Mouse (Mus musculus) frontal cortex, postnatal 36 days (tissue): Measurements from ENCODE around the gene Lpin1.

Experiments
- DNase-seq, 2 experiments: peaks; one replicate each; pipeline ENCODE4 v3.0.0; 2022; ENCODE audit warnings: low spot score in 2 of 2

Lpin1 gene

DNA sequence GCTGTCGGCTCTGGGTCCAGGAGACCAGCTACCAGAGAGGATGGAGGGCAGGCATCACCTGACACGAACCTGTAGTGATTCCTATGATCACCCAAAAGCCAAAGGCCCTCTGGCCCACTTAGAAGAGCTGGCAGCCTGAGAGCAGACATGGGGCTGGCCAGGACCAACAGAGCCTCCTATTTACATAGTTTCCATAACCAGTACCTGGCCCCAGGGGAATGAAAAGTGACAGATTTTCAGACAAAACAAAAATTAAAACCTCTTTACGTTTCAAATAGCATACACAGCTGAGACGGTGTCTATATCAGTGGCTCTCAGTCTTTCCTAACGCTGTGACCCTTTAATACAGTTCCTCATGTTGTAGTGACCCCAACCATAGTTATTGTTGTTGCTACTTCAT lies 83.9 kb downstream of the Lpin1 start:
- DNase-seq = no peak

DNA sequence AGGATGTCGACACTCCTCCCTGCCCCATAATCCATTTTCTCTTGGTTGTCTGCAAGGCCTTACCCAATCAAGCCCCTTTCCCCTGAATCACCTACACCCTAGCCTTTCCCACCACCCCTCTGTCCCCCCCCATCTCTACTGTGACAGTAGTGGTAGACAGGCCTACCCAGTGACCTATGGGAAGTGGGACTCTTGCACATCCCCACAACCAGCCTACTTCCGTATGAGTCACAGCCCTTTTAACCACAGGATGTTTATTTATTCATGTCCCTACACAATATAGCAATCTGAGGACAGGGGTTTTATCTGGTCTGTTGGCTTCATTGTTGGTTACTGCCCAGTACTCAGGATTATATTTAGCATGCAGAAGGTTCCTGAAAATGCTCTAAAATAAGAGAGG lies 84.6 kb downstream of the Lpin1 start:
- no peak for DNase-seq

DNA sequence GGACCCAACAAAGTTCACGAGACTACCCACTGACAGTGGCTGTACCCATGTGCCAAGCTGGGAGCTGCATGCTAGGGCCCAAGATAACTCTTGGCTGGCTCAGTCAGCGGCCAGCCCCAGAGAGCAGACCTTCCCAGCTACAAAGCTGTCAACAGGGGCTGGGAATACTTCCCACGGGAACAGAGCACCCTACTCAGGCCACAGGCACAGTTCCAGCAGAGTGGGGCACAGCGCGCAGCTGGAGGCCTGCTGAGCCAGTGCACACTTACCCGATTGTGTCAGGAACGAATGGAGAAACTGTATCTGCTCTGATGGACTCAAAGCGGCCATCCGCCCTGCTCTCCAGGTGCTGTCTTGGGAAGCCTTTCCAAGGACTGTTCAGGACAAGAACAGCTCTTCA lies 95.6 kb downstream of the Lpin1 start:
- peak; percentile 16 to 37 for DNase-seq

DNA sequence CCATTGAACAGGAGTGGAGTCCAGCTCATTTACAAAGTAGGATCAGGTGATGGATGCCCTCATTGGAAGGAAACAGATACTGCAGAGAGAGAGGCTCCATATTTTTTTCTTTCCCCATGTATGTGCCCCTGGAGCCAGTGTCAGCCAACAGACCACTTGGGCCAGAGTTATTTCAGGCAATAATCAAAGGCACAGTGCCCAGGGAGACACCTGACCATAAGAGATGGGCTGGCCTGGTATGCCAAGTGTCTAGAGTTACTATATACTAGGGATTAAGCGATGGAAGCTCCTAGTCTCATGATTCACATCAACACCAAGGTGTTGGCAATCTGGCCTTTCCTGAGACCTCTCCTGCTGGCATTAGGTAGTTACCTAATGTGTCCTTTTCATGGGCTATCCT lies 97.8 kb downstream of the Lpin1 start:
- no peak for DNase-seq

DNA sequence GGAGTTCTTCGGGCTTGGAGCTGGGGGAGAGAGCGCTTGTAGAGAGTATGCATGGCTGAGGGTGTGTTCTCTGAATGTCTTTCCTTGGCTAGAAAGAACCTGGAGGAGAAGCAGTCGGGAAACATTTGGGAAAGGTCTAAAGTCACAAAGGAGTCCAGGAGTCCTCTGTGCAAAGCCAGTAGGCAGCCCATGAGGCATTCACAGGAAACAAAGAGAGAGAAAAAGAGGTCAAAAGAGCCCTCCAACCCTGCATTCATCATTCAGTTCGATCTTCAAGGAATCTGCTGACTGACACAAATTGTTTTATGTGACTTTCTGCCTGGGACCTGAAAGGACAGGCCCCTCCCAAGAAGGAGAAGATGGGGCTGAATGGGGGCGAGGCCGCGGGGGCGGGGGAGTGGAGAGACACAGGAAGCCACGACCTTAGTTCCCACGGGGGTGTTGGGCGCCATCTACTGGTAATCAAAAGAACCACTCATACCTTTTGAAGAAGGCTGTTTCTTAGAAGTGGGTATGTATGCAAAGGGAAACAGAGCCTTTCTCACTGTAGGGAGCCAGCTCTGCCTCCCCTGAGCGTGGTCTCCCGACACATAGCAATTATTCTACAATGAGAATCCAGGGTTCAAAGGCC lies 101.5 kb downstream of the Lpin1 start:
- DNase-seq = peak; percentile 49 to 55

DNA sequence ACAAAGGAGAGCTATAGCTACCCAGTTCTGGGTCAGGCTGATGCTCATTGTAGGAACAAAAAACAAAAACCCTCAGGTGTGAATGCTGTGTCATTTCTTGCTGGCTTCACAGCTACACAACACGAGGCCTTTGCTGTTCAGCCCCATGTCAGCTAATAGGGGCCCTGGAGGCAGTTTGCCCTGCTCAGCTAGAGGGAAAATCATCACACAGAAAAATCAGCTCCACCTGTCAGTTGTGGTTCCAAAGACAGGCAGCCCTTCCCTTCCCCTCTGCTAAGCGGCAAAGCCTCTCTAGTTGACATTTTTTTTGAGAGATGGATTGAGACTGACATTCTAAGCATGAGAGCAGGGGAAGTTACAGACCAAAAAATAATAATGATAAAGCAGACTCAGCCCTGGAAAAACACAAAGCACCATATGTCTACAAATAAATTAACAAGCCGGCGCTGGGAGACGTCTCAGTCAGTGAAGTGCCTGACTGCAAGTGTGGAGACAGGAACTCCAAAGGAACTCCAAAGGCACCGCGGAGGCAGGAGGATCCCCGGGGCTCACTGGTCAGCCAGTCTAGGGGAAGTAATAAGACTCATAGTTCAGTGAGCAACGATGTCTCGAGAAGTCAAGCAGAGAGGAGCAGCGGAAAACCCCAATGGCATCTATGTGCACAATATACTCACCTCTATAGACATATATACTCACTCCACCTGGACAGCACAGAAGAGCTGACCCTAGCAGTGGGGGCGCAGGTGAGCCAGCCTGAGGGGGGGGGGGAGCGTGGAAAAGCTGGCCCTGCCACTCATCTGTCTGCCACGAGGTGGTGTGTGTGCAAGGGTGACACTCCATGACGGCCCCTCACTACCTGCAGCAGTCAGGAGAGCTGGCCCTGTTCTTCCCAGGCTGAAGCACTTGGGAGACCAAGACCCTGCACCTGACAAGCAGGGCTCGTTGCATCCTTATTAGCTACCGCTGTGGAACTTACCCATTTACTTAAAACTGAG lies 103.7 kb downstream of the Lpin1 start:
- DNase-seq = no peak

DNA sequence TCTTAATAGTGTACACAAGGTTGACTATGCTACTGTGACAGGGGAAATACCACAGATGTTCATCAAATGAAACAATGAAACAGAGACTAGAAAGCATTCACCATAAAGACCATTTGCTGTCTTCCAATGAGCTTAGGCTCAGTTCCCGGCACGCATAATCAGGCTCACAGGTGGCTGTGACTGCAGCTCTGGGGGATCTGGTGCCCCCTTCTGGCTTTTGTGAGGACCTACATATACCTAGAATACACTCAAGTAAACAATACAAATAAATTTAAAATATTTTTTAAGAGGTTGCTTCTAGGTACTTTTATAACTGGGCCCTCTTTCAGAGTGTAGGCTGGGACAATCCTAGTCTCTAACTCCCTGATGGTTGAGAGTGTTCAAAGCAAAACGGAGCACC lies 106.5 kb downstream of the Lpin1 start:
- no peak for DNase-seq

DNA sequence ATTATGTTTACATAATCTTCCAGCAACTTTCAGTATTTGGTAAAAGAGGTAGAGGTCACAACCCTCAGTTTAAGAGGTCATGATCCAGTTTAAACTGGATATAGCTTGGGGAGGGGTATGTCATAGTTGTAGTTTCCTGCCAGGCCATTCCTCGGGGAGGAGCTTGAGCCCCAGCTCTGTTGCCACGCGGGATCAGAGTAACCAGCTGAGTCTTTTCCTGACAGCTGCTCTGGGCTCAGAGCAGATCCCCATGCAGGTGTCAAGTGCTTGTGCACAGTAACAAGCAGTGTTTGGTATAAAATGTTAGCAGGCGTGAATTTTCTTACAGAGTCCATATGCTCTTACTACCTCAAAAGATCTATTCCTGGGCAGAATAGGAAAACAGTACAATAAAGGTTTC lies 112.8 kb downstream of the Lpin1 start:
- DNase-seq = no peak

DNA sequence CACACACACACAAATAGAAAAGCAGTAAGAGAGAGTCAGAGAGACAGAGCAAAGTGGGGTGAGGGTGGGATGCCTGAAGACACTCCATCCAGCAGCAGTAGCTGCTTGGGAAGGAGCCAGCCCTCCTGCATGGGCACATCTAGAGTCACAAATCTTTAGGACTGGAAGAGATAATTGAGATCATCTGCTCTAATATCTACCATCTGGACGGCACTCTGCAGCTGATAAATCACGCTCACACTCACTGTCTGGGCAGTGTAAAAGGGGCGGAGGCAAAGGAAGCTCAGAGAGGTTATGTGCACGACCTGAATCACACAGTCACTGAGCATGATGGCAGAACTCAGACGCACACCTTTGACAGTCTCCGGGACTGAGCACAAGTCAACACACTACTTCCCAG lies 118.1 kb downstream of the Lpin1 start:
- no peak for DNase-seq

DNA sequence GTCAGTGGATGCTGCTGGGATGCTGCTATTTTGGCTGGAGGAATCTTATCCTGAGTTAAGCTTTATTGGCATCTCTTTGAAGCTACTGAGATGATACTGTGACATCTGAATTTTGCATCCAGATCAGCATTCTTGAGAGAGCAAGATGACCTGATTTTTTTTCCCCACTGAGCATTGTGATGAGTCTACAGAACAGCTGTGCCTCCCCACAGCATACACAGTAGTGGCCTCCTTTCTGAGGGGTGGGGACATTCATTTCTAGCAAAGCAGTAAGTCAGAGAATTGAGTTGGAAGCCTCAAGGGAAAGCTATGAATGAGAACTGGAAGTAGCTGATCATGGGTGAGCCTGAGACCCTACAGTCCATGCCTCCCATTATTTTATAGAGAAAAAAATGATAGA lies 121.9 kb downstream of the Lpin1 start:
- DNase-seq = no peak

DNA sequence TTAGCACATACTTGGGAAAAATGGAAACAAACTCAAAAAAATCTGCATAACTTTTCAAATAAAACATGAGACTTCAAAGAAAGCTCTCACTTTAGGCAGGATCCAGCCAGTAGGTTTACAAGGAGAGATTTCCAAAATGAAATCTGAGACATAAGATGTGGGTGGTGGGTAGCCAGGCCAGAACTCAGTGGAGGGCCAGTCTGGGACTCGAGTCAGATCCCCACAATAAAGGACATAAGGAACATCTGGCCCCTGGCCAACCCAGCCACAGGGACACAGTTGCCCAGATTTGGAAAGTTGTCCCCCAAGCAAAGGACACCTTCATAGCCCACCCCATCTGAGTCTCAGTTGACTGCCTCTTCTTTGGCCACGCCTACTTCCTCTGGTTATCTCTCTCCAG lies 123.3 kb downstream of the Lpin1 start:
- DNase-seq = no peak
